Mouse (Mus musculus): ENCODE data around the gene Pdzd11.
A peak's percentile ranks its signal among the peaks of the same experiment; 100 is the strongest.

Gene Pdzd11

GRCm38 (mm10) chrX:100625802-100626793 lies at the start of gene Pdzd11:
Gene Pdzd11, minus strand, starts transcription at chrX:100626568.
- DNase-seq (ENCODE audit: low spot score in 2 of 2): peak; percentile 81 to 82

- no peak for DNase-seq (ENCODE audit: low spot score in 2 of 2)
Observed at GRCm38 (mm10) chrX:100664825-100665224, 38.5 kb upstream of the Pdzd11 start.

GRCm38 (mm10) chrX:100652848-100653247 lies 26.5 kb upstream of the Pdzd11 start:
- DNase-seq (ENCODE audit: low spot score in 2 of 2): no peak

GRCm38 (mm10) chrX:100638477-100638876 lies 12.1 kb upstream of the Pdzd11 start:
- no peak for DNase-seq (ENCODE audit: low spot score in 2 of 2)

GRCm38 (mm10) chrX:100629076-100629475 lies 2.7 kb upstream of the Pdzd11 start:
- DNase-seq (ENCODE audit: low spot score in 2 of 2): no peak

GRCm38 (mm10) chrX:100625546-100625801 lies 894 bp downstream of the Pdzd11 start, which contains the start of gene Kif4:
Gene Kif4, plus strand, starts transcription at chrX:100625737.
- no peak for DNase-seq (ENCODE audit: low spot score in 2 of 2)

- no peak for DNase-seq (ENCODE audit: low spot score in 2 of 2)
Observed at GRCm38 (mm10) chrX:100625146-100625545, 1.2 kb downstream of the Pdzd11 start.

GRCm38 (mm10) chrX:100624242-100624641 lies 2.1 kb downstream of the Pdzd11 start:
- no peak for DNase-seq (ENCODE audit: low spot score in 2 of 2)

GRCm38 (mm10) chrX:100621366-100621765 lies 5.0 kb downstream of the Pdzd11 start:
- no peak for DNase-seq (ENCODE audit: low spot score in 2 of 2)

- DNase-seq (ENCODE audit: low spot score in 2 of 2): no peak
Observed at GRCm38 (mm10) chrX:100618488-100618887, 7.9 kb downstream of the Pdzd11 start.

- DNase-seq (ENCODE audit: low spot score in 2 of 2): no peak
Observed at GRCm38 (mm10) chrX:100605314-100605713, 21.1 kb downstream of the Pdzd11 start, which contains the start of gene Arr3. Gene Arr3, plus strand, starts transcription at chrX:100605497.

- DNase-seq (ENCODE audit: low spot score in 2 of 2): no peak
Observed at GRCm38 (mm10) chrX:100599755-100600154, 26.6 kb downstream of the Pdzd11 start.

- DNase-seq (ENCODE audit: low spot score in 2 of 2): peak; percentile 14 to 36
Observed at GRCm38 (mm10) chrX:100597439-100597838, 28.9 kb downstream of the Pdzd11 start.

GRCm38 (mm10) chrX:100594791-100595190 lies 31.6 kb downstream of the Pdzd11 start, which contains the start of gene P2ry4:
Gene P2ry4, minus strand, starts transcription at chrX:100594869.
- DNase-seq (ENCODE audit: low spot score in 2 of 2): no peak
